Mouse (Mus musculus) forebrain, embryonic 15.5 days (tissue): ENCODE results near the gene Spag17. TPM values are rescaled to one million over a fixed set of nuclear protein-coding genes. Genes with fewer than 3 reads are reported as not detected.
A peak's percentile ranks its signal among the peaks of the same experiment; 100 is the strongest.

Source experiments
- ATAC-seq: fragments of 200-750 bp; cut with Nextera tagmentation; replicated peaks from 2 replicates; pipeline ENCODE4 v1.8.0; 2017; ENCODE audit warnings: mild to moderate bottlenecking, moderate TSS enrichment, moderate library complexity
- H3K27ac ChIP-seq: fragments of 300-500 bp; sonication (generic); replicated peaks from 2 replicates; pipeline ENCODE4 v1.5.1; 2015; ENCODE audit warnings: mild to moderate bottlenecking, inconsistent platforms
- H3K27me3 ChIP-seq: fragments of 300-500 bp; sonication (generic); 2 replicates; pipeline ENCODE4 v1.6.1; 2015; ENCODE audit warnings: inconsistent platforms
- H3K36me3 ChIP-seq: fragments of 300-500 bp; sonication (generic); 2 replicates; pipeline ENCODE4 v1.6.1; 2015; ENCODE audit warnings: mild to moderate bottlenecking, inconsistent platforms
- H3K4me1 ChIP-seq: fragments of 300-500 bp; sonication (generic); 2 replicates; pipeline ENCODE4 v1.6.1; 2015; ENCODE audit warnings: inconsistent platforms
- H3K4me2 ChIP-seq: fragments of 300-500 bp; sonication (generic); replicated peaks from 2 replicates; pipeline ENCODE4 v1.6.1; 2015; ENCODE audit warnings: mild to moderate bottlenecking, inconsistent platforms
- H3K4me3 ChIP-seq: fragments of 300-500 bp; sonication (generic); 2 replicates; pipeline ENCODE4 v1.5.1; 2015; ENCODE audit warnings: mild to moderate bottlenecking, inconsistent platforms
- H3K9ac ChIP-seq: fragments of 300-500 bp; sonication (generic); replicated peaks from 2 replicates; pipeline ENCODE4 v1.6.1; 2015; ENCODE audit warnings: mild to moderate bottlenecking, inconsistent platforms
- H3K9me3 ChIP-seq: fragments of 300-500 bp; sonication (generic); 2 replicates; pipeline ENCODE4 v1.6.1; 2016; ENCODE audit warnings: inconsistent platforms
- WGBS: fragments of 180-500 bp; shearing (Covaris S2); methylation state at CpG from one replicate; pipeline ENCODE4 v1.1.7; 2015; ENCODE audit warnings: mixed read lengths; 5-methylcytosine and 5-hydroxymethylcytosine counted together
- polyA plus RNA-seq: library from polyadenylated mRNA; unstranded; fragments of >200 nt; fragmentation: Nextera tagmentation; extraction: Ambion mirVana; gene quantifications from 2 replicates; pipeline ENCODE4 v1.2.1, GENCODE M21; 2015

Spag17 gene
- polyA plus RNA-seq, 1 experiment from 2014 or later, result 0.47 TPM

GRCm38 (mm10) chr3:99970766-99971165, 85.6 kb downstream of the Spag17 start:
- no peak overlapping the region for H3K4me2 ChIP-seq
- H3K27me3 ChIP-seq, result no peaks in the 10 kb centered on the region
- H3K9me3 ChIP-seq, result no peaks in the 10 kb centered on the region
- no peak for ATAC-seq
- H3K9ac ChIP-seq, result no peak overlapping the region
- WGBS, result 56% methylated on average over 5 of the region's 5 CpGs
- H3K36me3 ChIP-seq, result no peaks in the 10 kb centered on the region
- no peak overlapping the region for H3K27ac ChIP-seq
- H3K4me1 ChIP-seq, result no peaks in the 10 kb centered on the region
- no peak overlapping the region for H3K4me3 ChIP-seq

GRCm38 (mm10) chr3:99981046-99981445, 95.8 kb downstream of the Spag17 start:
- H3K9me3 ChIP-seq, result no peaks in the 10 kb centered on the region
- ATAC-seq, result no peak
- WGBS, result 65% methylated on average over 7 of the region's 7 CpGs

GRCm38 (mm10) chr3:100004676-100005075, 119.5 kb downstream of the Spag17 start:
- H3K27ac ChIP-seq, result no peak overlapping the region
- 63% methylated on average over 1 of the region's 1 CpGs for WGBS
- no peak overlapping the region for H3K9ac ChIP-seq
- no peak for ATAC-seq
- H3K9me3 ChIP-seq, result no peaks in the 10 kb centered on the region
- no peak overlapping the region for H3K4me3 ChIP-seq
- H3K4me2 ChIP-seq, result no peak overlapping the region
- H3K36me3 ChIP-seq, result no peaks in the 10 kb centered on the region
- H3K27me3 ChIP-seq, result no peaks in the 10 kb centered on the region
- no peaks in the 10 kb centered on the region for H3K4me1 ChIP-seq

More at GRCm38 (mm10) chr3:99981046-99981445, 95.8 kb downstream of the Spag17 start:
- H3K4me3 ChIP-seq, result no peak overlapping the region
- no peak overlapping the region for H3K4me2 ChIP-seq
- H3K27me3 ChIP-seq, result no peaks in the 10 kb centered on the region
- no peak overlapping the region for H3K27ac ChIP-seq
- no peak overlapping the region for H3K9ac ChIP-seq
- H3K36me3 ChIP-seq, result no peaks in the 10 kb centered on the region
- H3K4me1 ChIP-seq, result no peaks in the 10 kb centered on the region

- Histone ChIP-seq H3K27me3 (no peaks in the 10 kb centered on the region), H3K4me3 (no peak overlapping the region), H3K9ac (no peak overlapping the region), H3K4me1 (no peaks in the 10 kb centered on the region), H3K27ac (no peak overlapping the region), H3K36me3 (no peaks in the 10 kb centered on the region), H3K4me2 (no peak overlapping the region), H3K9me3 (no peaks in the 10 kb centered on the region)
- ATAC-seq, result no peak
Measured at GRCm38 (mm10) chr3:100009807-100010206, 124.6 kb downstream of the Spag17 start.

- Histone ChIP-seq H3K9ac (no peak overlapping the region), H3K9me3 (peaks cover 7% of the 10 kb centered on the region; the same call in 1 of the 2 replicates), H3K27ac (no peak overlapping the region), H3K4me2 (no peak overlapping the region), H3K4me1 (no peaks in the 10 kb centered on the region), H3K4me3 (no peak overlapping the region), H3K36me3 (no peaks in the 10 kb centered on the region), H3K27me3 (no peaks in the 10 kb centered on the region)
- no peak for ATAC-seq
- WGBS, result 87% methylated on average over 1 of the region's 1 CpGs
Measured at GRCm38 (mm10) chr3:100014110-100014509, 128.9 kb downstream of the Spag17 start.

- no peak overlapping the region for H3K9ac ChIP-seq
- H3K36me3 ChIP-seq, result no peaks in the 10 kb centered on the region
- peaks cover 11% of the 10 kb centered on the region for H3K4me1 ChIP-seq
- no peak overlapping the region for H3K27ac ChIP-seq
- no peaks in the 10 kb centered on the region for H3K9me3 ChIP-seq
- 47% methylated on average over 4 of the region's 4 CpGs for WGBS
- no peak overlapping the region for H3K4me3 ChIP-seq
- no peak for ATAC-seq
- H3K27me3 ChIP-seq, result no peaks in the 10 kb centered on the region
- no peak overlapping the region for H3K4me2 ChIP-seq
Measured at GRCm38 (mm10) chr3:100031291-100031690, 146.1 kb downstream of the Spag17 start.

- H3K4me1 ChIP-seq, result peaks cover 11% of the 10 kb centered on the region
- no peak overlapping the region for H3K4me3 ChIP-seq
- no peak overlapping the region for H3K9ac ChIP-seq
- no peak for ATAC-seq
- no peak overlapping the region for H3K4me2 ChIP-seq
- no peak overlapping the region for H3K27ac ChIP-seq
- H3K9me3 ChIP-seq, result no peaks in the 10 kb centered on the region
- 62% methylated on average over 1 of the region's 1 CpGs for WGBS
- H3K36me3 ChIP-seq, result no peaks in the 10 kb centered on the region
- no peaks in the 10 kb centered on the region for H3K27me3 ChIP-seq
Measured at GRCm38 (mm10) chr3:100032969-100033368, 147.8 kb downstream of the Spag17 start.

GRCm38 (mm10) chr3:100034366-100034956, 149.3 kb downstream of the Spag17 start:
- no peaks in the 10 kb centered on the region for H3K27me3 ChIP-seq
- peak; percentile 87 for ATAC-seq
- no peak overlapping the region for H3K4me2 ChIP-seq
- H3K9ac ChIP-seq, result no peak overlapping the region
- H3K4me1 ChIP-seq, result peaks cover 11% of the 10 kb centered on the region
- no peaks in the 10 kb centered on the region for H3K36me3 ChIP-seq
- H3K27ac ChIP-seq, result peak overlapping the region; percentile 47
- no peak overlapping the region for H3K4me3 ChIP-seq
- 35% methylated on average over 4 of the region's 4 CpGs for WGBS
- H3K9me3 ChIP-seq, result no peaks in the 10 kb centered on the region

- ATAC-seq, result peak; percentile 51; the same call in 1 of the 2 replicates
- 57% methylated on average over 3 of the region's 3 CpGs for WGBS
- H3K27ac ChIP-seq, result peak overlapping the region; percentile 47
Measured at GRCm38 (mm10) chr3:100035097-100035496, 149.9 kb downstream of the Spag17 start.

GRCm38 (mm10) chr3:100036846-100037245, 151.6 kb downstream of the Spag17 start:
- H3K4me3 ChIP-seq, result no peak overlapping the region
- 66% methylated on average over 5 of the region's 5 CpGs for WGBS

More at GRCm38 (mm10) chr3:100035097-100035496, 149.9 kb downstream of the Spag17 start:
- no peaks in the 10 kb centered on the region for H3K36me3 ChIP-seq
- H3K4me3 ChIP-seq, result no peak overlapping the region
- no peaks in the 10 kb centered on the region for H3K27me3 ChIP-seq
- peaks cover 11% of the 10 kb centered on the region for H3K4me1 ChIP-seq
- H3K9ac ChIP-seq, result no peak overlapping the region
- no peaks in the 10 kb centered on the region for H3K9me3 ChIP-seq
- no peak overlapping the region for H3K4me2 ChIP-seq

GRCm38 (mm10) chr3:100074406-100074805, 189.2 kb downstream of the Spag17 start:
- ATAC-seq, result no peak
- no peak overlapping the region for H3K4me2 ChIP-seq
- no peaks in the 10 kb centered on the region for H3K36me3 ChIP-seq
- H3K27ac ChIP-seq, result no peak overlapping the region
- no peaks in the 10 kb centered on the region for H3K9me3 ChIP-seq
- no peak overlapping the region for H3K4me3 ChIP-seq
- no peak overlapping the region for H3K9ac ChIP-seq
- 80% methylated on average over 1 of the region's 1 CpGs for WGBS
- H3K4me1 ChIP-seq, result no peaks in the 10 kb centered on the region
- H3K27me3 ChIP-seq, result no peaks in the 10 kb centered on the region

More at GRCm38 (mm10) chr3:100036846-100037245, 151.6 kb downstream of the Spag17 start:
- H3K4me1 ChIP-seq, result peaks cover 11% of the 10 kb centered on the region
- no peak overlapping the region for H3K27ac ChIP-seq
- H3K36me3 ChIP-seq, result no peaks in the 10 kb centered on the region
- ATAC-seq, result no peak
- H3K9ac ChIP-seq, result no peak overlapping the region
- H3K27me3 ChIP-seq, result no peaks in the 10 kb centered on the region
- H3K4me2 ChIP-seq, result no peak overlapping the region
- H3K9me3 ChIP-seq, result no peaks in the 10 kb centered on the region

- Histone ChIP-seq H3K27ac (no peak overlapping the region), H3K9me3 (no peaks in the 10 kb centered on the region), H3K36me3 (no peaks in the 10 kb centered on the region), H3K4me2 (no peak overlapping the region), H3K9ac (no peak overlapping the region), H3K4me1 (no peaks in the 10 kb centered on the region), H3K4me3 (no peak overlapping the region), H3K27me3 (no peaks in the 10 kb centered on the region)
- 93% methylated on average over 3 of the region's 3 CpGs for WGBS
- no peak for ATAC-seq
Measured at GRCm38 (mm10) chr3:100102386-100103092, 217.3 kb downstream of the Spag17 start.
